Mouse (Mus musculus): ENCODE results near the gene Ano1.
A peak's percentile ranks its signal among the peaks of the same experiment; 100 is the strongest.

Ano1 gene

DNA sequence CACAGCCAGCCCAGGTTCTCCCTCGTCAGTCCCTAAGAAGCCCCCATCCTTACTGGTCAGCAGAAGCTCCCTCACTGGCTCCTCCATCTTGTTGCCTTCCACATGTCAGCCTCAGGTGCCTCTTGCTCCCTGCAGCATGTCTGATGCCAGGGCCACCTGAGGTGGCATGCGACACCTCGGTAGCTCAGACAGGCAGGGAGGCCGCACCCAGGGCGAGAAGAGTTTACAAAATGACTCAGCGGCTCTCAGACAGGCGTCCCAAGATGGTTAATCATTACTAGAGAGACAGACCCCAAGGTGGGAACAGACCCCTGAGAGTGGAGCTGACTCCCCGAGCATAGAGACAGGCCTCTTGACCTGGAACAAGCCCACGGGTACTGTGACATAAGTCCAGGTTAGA, at the start of gene Ano1:
TSS of gene Ano1 (minus strand) at position 142 of the 400 bp plus-strand sequence.
- DNase-seq (ENCODE audit: low spot score) = no peak

DNA sequence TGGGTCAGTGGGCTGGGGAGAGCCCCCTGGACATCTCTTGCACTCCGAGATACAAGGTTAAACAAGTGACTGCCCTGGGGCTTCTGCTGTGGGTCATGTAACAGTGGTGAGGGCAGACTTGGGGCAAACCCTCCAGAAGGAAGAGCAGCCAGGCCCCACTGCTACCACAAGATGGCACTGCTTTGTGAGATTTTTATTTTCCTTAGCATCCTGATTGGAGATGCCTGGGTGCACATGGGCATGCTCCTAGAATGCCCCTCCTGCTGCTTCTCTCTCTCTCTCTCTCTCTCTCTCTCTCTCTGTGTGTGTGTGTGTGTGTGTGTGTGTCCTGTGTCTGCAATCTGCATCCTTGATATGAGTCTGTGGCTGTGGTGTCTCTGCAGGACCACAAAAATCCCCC, 46.7 kb upstream of the Ano1 start:
- no peak for DNase-seq (ENCODE audit: low spot score)

DNA sequence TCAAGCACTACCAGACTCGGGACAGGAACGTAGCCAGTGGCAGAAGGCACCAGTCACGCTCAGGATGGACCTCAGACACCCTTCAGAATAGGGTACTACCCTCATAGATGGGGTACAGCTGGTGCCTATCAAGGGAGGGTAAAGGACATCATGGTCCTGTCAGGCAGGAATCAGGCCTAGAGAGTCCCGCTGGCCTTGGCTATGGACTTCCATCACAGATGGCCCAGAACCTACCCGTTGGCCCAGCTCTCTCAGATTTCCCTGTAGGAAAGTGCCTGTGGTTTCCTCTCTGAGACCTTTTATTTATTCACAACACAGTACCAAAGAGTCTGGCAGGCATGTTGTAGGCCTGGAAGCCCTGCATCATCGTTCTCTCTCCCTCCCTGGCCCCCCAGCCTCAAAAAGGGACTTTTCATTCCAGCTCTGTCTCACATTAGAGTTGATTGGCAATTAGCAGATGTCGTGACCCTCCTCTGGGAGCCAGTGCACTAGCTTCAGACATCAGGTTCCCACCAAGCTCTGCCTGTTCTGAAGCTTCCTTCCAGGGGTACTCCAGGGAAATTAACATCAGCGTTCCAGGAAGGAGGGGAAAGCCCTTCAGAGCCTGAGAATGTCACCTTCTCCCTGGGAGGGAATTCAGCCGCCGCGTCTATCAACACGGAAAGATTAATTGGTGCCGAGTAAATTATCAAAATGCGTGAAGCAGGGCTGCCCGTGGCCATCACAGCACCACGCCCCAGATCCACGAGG, 45.4 kb upstream of the Ano1 start:
- DNase-seq (ENCODE audit: low spot score) = no peak

DNA sequence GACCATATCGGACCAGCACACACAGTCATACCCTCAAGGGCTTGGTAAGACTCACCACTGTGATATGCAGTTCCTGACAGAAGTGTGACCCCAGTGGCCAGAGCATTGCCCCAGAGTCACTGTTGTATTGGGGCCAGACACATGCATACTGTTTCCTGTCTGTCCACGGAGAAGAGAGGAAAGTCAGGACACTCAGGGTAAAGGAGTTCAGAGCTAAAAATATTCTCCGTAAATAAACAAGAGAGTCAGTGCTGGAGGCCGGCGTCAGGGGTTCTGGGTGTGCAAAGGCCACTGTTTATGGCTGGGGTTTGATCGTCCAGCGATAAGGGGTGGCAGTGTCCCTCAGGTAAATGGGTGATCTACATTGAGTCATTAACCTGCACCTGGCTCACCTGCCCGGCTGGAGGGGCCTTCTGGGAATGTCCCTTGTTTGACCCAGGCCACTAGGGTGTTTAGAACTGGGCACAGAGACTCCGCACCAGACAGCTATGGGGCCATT, 44.3 kb upstream of the Ano1 start:
- peak; percentile 73 for DNase-seq (ENCODE audit: low spot score)

DNA sequence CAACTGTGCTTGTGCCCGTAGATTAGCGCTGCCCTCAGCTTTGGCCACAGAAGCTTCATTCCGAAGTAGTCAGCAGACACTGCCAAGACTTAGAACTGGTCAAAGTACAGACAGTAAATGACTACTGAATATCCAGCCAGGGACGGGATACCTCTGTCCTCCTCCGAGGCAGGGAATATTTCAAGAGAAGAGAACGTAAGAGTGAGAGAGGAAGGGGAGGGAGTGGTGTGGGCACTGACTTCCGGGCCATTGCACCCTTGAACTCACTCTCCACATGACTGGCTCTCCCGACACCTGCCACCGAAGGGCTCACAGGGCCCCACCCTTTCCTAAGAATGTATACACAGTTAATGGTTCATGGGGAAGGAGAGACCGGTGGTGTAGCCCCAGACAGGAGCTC, 41.5 kb upstream of the Ano1 start:
- DNase-seq (ENCODE audit: low spot score) = no peak

DNA sequence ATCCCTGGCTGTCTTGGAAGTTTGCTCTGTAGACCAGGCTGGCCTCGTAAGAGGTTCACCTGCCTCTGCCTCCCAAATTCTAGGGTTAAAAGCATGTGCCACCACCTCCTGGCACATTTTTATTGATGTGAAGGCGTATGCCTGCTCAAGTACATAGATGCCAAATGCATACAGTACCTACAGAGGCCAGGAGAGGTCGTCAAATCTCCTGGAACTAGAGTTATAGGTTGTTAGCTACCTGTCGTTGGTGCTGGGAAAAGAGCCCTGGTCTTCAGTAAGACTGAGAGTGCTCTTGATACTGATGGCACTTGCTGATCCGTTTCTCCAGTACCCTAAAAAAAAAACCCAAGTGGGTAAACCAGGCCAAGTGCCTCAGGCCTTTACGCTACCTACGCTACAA, 39.7 kb upstream of the Ano1 start:
- DNase-seq (ENCODE audit: low spot score) = no peak

DNA sequence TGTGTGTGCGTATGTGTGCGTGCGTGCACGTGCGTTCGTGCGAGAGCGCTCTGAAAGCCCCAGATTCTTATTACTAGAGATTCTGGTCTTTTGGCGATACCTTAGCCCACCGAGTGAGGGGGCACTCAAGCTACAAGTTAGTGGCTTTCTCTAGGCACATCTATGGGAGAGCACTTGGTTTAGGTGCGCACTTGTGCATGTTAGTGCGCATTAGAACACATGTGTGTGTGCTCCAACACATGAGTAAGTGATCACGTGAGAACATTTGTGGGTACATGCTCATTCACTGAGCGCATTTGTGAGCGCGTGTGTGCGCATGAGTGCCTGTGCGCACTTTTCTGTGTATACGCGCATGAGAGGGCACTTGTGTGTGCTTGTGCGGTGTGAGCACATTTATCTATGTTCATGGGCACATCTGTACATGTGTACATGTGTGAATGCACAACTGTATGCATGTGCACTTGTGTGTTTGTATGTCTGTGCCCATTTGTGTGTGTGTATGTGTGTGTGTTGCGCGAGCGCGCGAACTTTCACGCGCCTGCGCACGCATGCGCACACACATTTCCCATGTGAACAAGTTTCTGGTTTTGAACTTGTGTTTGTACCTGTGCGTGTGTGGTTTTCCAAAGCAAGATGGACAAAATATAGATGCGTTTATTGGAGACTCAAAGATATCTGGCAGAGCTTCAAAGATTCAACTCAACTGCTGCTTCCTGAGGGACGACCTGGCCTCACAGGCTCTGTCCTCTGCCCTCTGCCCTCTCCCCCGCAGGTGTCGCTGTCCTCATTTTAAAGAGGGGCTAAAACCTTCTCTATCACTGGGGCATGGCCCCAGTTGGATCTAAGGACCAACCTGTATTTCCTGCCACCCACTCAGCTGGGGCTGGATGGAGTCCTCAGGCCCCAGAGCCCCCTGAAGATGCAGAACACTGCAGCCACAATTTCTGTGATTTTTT, 38.1 kb upstream of the Ano1 start:
- no peak for DNase-seq (ENCODE audit: low spot score)

DNA sequence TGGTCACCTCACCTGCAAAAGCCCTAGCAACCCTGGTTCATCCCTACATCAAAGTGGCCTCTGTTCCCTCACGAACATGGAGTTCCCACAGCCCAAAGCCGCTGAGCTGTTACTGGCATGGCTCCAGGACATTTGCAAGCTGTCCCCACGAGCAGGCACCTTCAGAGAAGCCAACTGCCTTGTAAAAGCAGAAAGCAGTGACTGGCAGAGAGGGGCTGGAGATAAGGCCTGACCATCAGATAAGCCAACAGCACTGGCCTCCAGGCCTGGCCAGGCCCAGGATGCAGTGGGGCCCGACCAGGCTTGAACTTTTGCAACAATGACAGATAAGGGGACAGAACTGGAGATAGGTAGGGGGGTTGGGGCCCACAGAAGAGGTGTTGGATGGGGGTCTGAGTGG, 36.9 kb upstream of the Ano1 start:
- DNase-seq (ENCODE audit: low spot score) = peak; percentile 48

DNA sequence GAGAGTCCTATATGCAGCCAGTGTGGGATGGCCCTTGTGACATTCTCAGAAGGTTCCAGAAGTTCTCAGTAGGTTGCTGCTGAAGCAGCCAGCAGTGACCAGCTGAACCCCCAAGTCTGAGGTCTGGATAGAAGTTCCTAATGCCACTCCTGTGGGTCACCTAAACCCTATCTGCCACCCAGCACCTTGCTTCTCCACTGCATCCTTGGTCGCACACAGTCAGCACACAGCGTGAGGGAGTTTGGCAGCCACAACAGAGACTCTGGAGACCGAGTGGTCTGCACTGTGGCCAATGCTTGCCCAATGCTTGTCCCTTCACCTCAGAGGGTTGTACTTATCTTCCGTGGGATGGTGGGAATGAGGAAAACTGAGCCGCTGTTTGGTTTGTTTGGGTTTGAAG, 35.7 kb upstream of the Ano1 start:
- DNase-seq (ENCODE audit: low spot score) = no peak

DNA sequence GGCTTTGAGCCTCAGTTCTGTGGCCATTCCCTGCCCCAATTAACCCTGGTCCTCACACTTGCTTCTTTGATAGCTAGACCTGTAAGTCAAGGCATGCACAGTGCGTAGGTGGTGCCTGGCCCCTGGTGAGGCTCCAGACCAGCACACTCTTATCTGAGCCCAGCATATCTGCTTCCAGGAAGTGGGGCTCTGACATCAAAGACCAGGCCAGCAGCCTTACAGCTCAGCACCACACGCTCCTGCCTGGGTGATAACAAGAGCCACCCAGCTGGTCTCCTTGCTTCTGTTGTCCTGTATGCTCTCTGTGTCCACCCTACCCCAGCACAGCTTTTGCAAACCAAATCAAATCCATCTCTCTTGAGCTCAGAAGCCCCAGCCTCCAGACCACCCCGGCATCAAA, 34.8 kb upstream of the Ano1 start:
- DNase-seq (ENCODE audit: low spot score) = peak; percentile 69

DNA sequence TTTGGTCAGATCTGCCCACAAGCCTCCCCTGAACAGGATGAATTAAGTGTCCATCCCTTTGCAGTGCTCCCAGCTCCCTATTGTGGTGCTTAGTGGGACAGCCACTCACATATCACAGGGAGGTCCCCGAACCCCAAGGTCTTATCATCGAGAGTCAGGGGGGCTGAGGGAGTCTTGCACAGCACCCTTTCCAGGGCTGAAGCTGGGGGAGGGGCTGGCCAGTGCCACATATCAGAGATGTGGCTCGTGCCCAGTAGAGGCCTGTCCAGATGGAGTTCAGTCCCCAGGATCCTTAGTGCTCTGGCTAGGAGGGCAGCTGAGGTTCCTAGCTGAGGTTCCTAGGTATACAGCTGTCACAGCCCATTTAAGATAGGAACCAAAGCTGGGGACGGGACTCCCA, 32.4 kb upstream of the Ano1 start:
- no peak for DNase-seq (ENCODE audit: low spot score)

DNA sequence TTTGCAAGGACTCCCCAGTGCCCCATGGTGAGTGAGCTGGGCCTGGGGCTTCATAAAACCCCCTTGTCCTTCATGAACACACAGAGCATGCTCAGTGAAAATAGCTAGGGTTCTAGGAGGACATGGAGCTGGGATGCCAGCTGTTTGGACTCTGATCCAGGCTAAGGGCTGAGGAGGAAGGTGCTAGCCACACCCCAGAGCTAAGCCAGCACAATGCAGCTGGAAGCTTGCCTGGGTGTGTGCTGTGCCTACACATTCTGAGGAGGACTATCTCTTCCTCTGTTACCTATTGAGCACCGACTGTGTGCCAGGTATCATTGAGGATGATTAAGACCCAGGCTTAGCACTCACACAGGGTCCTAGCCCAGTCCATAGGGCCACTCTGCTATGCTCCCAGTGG, 30.6 kb upstream of the Ano1 start:
- no peak for DNase-seq (ENCODE audit: low spot score)

DNA sequence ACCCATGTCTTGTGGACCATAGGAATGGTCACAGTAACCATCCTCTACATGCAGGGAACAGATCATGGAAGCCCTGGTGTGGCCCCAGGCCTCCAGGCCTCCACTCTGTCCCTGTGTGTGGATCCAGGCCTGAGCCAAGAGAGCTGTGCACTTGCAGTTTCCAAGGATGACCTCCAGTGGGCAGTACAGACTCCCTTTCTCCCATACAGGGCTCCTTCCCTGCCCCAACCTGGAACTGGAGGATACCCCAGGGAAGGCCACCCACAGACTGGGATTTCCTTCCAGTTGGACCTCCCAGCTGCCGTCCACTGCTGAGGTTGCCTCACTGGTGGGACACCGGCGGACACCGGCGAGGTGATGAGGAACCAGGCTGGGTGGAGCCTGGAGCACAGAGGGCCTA, 29.6 kb upstream of the Ano1 start:
- DNase-seq (ENCODE audit: low spot score) = peak; percentile 27

DNA sequence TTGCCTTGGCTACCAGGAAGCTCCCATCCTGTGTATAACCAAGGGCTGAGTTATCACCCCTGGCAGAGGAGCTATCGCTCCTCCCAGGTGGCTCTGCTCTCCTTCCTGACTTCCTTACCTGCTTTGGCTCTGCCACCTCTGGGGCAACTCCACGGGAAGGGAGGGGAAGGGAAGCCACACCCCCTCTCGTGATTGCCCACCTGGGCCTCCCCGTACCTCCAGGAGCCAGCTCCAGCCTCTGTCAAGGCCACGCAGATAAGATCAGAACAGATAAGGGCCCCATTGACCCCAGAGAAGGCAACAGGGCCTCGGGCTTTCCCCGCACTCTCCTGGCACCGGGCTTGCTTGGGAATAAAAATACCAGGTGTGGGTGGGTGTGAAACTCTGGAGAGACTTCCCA, 28.4 kb upstream of the Ano1 start:
- DNase-seq (ENCODE audit: low spot score) = no peak

DNA sequence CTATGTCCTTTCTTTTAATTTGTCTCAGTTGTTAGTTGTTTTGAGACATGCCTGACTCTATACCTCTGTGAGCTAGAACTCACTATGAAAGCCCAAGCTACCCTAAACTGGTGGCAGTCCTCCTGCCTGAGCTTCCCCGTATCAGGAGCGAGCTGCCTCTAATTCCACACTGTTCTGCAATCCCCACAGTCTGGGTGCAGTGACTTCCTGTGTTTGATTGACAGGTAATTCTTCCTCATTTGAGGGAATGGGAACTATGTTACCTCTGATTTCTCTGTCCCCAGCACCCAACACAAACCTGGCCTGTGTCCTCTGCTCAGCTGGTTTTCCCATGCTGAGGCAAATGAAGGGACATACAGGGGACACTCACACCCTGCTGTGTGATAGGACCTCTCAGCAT, 27.9 kb upstream of the Ano1 start:
- DNase-seq (ENCODE audit: low spot score) = no peak

DNA sequence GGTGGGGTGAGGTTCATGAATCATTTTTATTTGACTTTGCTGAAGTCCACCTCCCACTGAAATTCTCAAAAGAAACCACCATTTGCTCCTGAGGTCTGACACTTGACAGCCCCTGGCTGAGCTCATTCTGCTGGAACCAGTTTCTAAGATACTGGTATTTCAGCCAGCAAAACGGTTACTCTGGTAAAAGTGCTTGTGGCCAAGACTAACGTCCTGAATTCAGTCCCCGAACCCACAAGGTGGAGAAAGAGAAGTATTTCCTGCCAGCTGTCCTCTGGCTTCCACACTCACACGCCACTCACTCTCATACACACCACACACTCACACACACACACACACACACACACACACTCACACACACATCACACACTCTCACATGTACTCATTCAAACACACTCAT, 26.0 kb upstream of the Ano1 start:
- no peak for DNase-seq (ENCODE audit: low spot score)

DNA sequence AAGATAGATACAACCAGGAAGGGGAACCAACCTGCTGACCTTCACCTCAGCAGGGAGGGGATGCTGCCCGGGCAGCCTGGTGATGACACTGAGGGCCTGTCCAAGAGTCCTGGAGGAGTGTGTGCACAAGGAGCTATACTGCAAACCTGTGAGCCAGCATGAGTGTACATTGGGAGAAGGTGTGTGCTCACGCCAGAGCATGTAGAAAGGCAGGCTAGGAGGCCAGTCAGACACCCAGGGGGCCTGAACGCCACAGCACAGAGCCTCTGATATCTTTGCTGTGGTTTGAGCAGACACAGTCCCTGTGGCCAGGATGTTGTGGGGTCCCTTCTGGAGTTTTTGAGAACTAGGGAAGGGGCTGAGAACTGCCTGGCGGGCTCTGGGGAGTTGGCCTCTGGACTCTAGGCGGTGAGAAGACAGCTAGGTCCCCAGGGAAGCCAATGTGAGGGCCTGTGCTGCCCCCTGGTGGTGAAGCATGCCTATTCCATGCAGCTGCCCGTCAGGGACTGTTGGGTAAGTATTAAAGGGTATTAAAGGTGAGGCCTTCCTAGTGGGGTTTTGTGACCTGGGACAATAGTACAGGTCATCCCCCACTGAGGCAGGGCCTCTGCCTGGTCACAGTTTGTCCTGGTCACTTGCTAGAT, 24.2 kb upstream of the Ano1 start:
- peak; percentile 73 for DNase-seq (ENCODE audit: low spot score)

DNA sequence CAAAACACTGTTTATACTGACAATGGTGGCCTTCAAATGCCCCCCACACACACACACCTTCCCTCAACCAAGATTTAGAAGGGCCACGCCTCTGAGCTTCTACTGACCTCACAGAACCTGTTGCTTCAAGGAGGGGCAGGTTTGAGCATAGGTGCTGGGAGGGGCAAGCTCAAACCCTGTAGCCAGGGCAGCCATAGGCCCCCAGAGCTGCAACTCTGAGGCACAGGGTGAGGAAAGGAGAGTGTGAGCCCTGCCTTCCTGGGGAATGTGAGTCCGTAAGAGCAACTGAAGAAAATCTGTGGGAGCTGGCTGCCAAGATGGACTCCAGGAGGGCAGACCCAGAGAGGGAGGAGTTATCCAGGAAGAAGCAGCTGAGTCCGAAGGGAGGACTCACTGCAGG, 23.4 kb upstream of the Ano1 start:
- DNase-seq (ENCODE audit: low spot score) = no peak

DNA sequence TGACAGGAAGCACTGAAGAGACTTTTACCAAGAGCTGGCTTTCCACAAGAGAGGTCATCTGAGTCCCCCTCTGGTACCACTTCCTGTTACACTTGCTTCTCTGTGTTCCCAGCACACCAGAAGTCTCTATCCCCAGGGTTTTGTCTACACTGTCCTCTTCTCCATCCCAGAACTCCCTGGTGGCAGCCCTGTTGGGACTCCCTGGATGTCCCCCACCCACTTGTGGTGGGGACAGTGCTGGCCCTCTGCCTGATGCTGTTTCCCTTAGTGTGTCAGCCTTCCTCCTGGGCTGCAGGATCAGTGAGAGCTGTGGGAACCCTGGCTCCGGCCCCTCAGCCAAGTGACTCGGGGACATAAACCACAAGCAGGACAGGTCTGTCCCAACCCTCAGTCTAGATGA, 22.5 kb upstream of the Ano1 start:
- DNase-seq (ENCODE audit: low spot score) = no peak

DNA sequence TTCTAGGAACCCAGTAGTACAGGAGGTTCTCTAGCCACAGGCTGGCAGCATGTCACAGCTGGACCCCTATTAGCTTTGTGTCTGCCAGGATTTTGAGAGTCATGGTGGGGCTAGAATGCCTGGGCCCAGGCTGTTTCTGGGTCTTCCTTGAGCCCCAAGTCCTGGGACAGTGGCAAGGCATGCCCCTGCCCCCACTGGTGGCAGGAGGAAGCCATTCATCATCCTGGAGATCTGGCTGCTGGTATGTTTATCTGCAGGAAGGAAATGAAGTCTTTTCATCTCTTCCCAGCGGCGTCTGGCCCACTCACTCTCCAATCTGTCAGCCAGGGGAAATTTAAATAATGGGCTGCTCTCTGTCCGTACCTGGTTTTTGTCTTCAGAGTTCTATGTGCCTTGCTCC, 18.3 kb upstream of the Ano1 start:
- no peak for DNase-seq (ENCODE audit: low spot score)

DNA sequence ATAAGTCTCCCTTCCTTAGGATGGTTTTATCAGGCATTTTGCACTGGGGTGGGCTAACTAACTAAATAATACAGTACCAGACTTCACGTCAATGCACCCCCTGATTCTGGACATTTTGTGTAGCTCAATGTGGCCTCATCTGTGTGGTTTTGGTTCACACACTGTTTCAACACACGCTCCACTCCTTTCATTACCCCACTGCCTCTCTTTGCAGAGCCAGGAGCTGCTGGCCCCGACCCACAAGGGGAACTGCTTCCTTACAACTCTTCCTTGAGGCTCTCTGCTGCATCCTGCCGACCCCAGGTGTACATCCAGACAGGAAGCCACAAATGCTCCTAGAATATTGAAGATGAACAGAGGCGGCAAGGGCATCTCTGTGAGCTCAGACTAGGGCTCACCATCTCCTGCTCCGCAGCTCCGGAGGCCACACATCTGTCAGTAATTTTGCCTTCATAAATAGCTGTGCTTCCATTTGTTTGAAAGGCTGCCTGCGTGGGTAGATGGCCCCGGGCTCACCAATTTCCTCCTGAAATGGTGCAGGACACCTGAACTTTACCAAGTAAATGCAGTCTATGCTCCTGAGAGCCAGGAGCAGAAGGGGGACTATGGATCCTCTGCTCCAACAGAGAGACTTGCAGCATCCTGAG, 17.8 kb upstream of the Ano1 start:
- no peak for DNase-seq (ENCODE audit: low spot score)

DNA sequence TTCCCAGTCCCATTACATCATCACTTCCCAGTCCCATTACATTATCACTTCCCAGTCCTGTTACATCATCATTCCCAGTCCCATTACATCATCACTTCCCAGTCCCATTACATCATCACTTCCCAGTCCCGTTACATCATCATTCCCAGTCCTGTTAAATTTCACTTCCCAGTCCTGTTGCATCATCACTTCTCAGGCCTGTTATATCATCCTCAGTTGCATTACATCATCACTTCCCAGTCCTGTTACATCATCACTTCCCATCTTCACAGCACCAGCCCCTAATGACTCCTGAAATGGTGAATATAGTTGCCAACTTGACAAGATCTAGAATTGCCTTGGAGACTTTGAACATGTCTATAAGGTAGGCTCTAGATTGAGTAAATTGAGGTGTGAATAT, 17.1 kb upstream of the Ano1 start:
- DNase-seq (ENCODE audit: low spot score) = no peak
